Mouse (Mus musculus) heart, postnatal 0 days (tissue): Measurements from ENCODE around the gene Galntl6.

Experiments
- CTCF ChIP-seq: IDR thresholded peaks from 2 replicates; pipeline ENCODE4 v1.5.1; 2016; ENCODE audit warnings: antibody characterized with exemption, control low read depth, low read depth
- EP300 ChIP-seq: IDR thresholded peaks from 2 replicates; pipeline ENCODE4 v1.6.1; 2016; ENCODE audit warnings: antibody characterized with exemption, low read depth

DNA sequence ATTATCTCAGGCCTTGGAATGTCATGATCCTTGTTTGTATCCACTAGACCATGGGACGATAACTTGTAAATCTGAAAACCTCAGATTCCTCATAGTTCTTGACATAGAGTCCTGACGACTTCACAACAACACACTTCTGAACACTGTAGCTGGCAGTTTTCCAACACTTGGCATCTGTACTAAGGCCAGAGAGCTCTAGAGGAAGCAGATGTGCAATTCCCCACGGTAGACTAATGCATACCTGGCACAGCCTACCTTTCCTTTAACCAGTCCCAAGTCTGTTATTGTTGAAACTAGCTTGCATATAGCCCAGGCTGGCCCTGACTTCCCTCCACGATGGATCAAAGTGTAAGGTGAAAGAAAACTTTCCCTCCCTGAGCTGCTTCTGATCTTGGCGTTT lies 946.9 kb downstream of the Galntl6 start:
- TF ChIP-seq CTCF (no peak), EP300 (no peak)
